Mouse (Mus musculus) bone marrow macrophage, adult 2 months (primary cell): ENCODE data around the gene Rapgef5.

Experiments used
- CTCF ChIP-seq: IDR thresholded peaks from 2 replicates; pipeline ENCODE4 v1.5.1; 2012; ENCODE audit warnings: low read depth, mild to moderate bottlenecking, low read length, moderate library complexity
- POLR2A ChIP-seq: IDR thresholded peaks from 2 replicates; pipeline ENCODE4 v1.6.1; 2012; ENCODE audit warnings: mild to moderate bottlenecking, low read depth, low read length, borderline replicate concordance

DNA sequence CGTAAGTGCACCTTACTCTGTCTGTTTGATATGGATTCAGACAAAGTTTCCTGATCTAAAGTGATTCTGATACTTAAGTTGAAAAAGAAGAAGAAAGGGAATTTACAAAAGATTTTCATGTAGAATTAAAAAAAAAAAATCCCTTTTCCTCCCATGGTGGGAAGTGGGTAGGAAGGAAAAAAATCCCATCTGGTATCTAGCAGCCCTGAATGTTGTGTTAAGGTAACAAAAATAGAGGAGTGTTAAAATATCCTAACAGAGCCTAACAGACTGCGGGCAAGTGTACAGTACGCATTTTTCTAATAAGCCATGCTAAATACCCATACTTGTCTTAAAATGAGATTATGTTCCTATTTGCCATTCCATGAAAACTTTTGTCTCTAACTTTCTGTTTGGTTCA, 150.1 kb downstream of the Rapgef5 start:
- TF ChIP-seq CTCF = no peak
- TF ChIP-seq POLR2A = no peak
